Mouse (Mus musculus) heart, postnatal 10 days (tissue): ENCODE measurements around the gene Fntb. TPM values are rescaled to one million over a fixed set of nuclear protein-coding genes. Genes with fewer than 3 reads are reported as not detected.
"Not testable (repeated sequence)": the region's sequence is repeated elsewhere in the genome, so short reads cannot be mapped to it uniquely, and the experiment has no call there.

ENCODE experiments used
- DNase-seq, 2 experiments: peaks; one replicate each; pipeline ENCODE4 v3.0.0; 2021
- intact Hi-C: fragments of 180-260 bp; cut with DNase I; formaldehyde crosslinking; loops from one replicate; pipeline ENCODE4 v1.15.1; 2025
- total RNA-seq, 2 experiments: library from RNA; stranded (reverse); gene quantifications; 2 replicates each; pipeline ENCODE4 v1.2.3; 2021

Gene Fntb
- total RNA-seq, 2 experiments from 2014 or later = 14.7 to 15.4 TPM

DNA sequence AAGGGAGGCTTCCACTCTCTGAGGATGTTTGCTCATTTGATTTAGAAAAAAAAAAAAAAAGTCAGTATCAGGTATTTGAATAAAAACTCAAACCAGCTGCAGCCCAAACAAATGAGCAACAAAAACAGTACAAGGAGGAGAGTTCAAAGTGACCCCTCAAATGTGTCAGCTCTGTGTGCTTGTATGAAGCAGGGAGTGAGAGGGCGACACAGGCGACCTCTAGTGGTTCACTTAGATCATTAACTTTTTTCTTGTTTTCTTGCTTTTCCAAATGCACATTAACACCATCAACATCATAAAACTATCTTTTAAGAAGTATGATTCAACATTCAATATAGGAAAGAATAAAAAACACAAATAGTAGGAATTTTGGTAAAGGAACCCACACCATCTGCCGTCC, 67.3 kb downstream of the Fntb start:
- DNase-seq = peak in 1 of 2 experiments; percentile 39
- intact Hi-C loops = no loop called here

- intact Hi-C loops = loop anchor here (1.0 to 5.0 kb wide), 5 partner anchors 42 to 735 kb away; no protein-coding TSS in a partner anchor
- peak; percentile 98 to 99 for DNase-seq
Measured at GRCm38 (mm10) chr12:76837101-76837843, 71.9 kb downstream of the Fntb start.

- no peak for DNase-seq
- intact Hi-C loops = loop anchor here (1.0 to 5.0 kb wide), 6 partner anchors 41 to 734 kb away; partner anchors contain the start of gene Max
Measured at GRCm38 (mm10) chr12:76837844-76838650, 72.7 kb downstream of the Fntb start.

- no peak for DNase-seq
- intact Hi-C loops = loop anchor here (2.0 to 5.0 kb wide), 5 partner anchors 93 to 733 kb away; partner anchors contain the start of gene Max
Measured at GRCm38 (mm10) chr12:76839298-76839697, 73.9 kb downstream of the Fntb start.

DNA sequence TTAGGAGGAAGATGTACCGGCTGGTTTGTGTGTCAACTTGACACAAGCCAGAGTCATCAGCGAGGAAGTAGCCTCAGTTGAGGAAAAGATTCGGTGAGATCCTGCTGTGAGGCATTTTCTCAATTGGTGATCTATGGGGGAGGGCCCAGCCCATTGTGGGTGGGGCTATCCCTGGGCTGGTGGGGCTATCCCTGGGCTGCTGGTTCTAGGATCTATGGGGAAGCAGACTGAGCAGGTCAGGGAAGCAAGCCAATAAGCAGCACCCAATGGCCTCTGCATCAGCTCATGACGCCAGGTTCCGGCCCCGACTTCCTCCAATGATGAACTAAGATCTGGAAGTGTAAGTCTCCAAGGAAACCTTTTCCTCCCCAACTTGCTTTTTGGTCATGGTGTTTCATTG, 74.7 kb downstream of the Fntb start:
- DNase-seq = no peak
- intact Hi-C loops = no loop called here

- intact Hi-C loops = no loop called here
- DNase-seq = no peak
Measured at GRCm38 (mm10) chr12:76844346-76845061, 79.1 kb downstream of the Fntb start.

DNA sequence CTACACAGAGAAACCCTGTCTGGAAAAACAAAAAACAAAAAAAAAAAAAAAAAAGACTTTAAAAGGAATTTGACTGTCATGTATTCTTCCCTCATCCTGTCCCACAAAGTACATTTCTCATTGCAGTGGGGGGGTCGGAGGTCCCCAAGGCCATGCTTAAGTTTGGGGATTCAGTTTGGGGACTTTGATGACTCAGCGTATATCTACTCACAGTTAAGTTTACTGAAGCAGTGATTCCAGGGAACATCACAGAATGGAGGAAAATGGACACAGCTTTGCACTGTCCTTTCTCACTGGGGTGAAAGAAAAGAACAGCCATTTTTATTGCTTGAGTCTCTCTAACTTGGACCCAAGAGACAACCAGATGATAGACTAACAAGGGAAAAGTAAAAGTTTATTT, 87.0 kb downstream of the Fntb start:
- no peak for DNase-seq
- intact Hi-C loops = no loop called here

- intact Hi-C loops = no loop called here
- DNase-seq = no peak
Measured at GRCm38 (mm10) chr12:76853378-76854142, 88.2 kb downstream of the Fntb start.

DNA sequence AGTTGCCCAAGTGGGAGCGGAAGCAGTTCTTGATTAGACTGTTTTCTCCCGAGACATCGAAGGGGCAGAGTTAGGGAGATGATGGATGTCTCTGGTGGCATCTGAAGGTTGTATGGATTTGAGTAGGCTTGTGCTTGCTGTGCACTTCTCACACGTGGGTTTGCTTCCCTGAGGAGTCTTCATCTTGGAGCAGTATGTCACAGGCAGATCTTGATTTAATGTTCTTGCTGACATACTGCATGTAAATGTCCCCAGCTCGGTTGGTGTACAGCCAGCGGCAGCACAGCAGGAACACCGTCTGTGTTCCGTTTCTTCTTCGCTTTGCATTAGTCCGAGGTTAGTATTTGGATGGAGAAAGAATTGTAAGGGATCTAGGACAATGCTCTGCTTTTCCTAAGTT, 91.7 kb downstream of the Fntb start:
- no peak for DNase-seq
- intact Hi-C loops = no loop called here

DNA sequence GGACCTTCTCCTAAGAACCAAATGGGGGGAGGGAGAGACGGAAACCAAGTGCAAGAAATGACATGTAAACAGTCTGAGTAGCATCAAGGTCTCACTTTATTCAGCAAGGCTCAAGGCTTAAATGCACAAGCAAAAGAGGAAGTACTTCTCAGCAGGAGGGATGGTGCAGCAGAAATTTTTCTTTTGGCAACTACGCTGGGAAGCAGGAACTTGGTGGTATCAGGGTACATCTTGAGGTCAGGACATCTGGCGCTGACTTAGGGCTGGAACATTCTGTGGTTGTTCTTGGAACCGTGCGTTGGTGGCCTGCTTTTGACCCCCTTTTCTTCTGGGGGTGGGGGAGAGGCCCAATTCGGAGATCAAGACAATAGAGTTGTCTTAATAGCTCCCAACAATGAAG, 93.4 kb downstream of the Fntb start:
- DNase-seq, intact Hi-C loops: not testable (repeated sequence)

- intact Hi-C loops = no loop called here
- no peak for DNase-seq
Measured at GRCm38 (mm10) chr12:76863651-76864050, 98.3 kb downstream of the Fntb start.

DNA sequence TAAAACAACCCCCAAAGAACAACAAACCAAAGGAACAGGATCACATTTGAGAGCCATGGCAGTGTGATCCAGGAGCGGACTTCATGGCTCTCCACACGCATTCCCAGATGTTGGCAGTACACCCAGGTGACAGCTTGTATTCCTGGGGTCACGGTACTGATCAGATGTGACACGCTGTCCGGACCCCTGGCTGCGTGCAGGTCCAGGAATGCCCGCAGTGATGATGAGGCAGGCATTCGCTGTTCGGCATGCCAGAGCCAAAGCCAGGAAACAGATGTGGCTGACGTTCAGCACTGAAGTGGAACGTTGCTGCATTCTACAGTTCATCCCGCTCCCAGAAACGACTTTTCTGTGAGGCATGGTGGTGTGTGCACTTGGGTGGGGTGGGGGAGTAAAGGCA, 99.9 kb downstream of the Fntb start:
- DNase-seq = no peak
- intact Hi-C loops = no loop called here

- DNase-seq = no peak
- intact Hi-C loops = no loop called here
Measured at GRCm38 (mm10) chr12:76867586-76868280, 102.3 kb downstream of the Fntb start.

DNA sequence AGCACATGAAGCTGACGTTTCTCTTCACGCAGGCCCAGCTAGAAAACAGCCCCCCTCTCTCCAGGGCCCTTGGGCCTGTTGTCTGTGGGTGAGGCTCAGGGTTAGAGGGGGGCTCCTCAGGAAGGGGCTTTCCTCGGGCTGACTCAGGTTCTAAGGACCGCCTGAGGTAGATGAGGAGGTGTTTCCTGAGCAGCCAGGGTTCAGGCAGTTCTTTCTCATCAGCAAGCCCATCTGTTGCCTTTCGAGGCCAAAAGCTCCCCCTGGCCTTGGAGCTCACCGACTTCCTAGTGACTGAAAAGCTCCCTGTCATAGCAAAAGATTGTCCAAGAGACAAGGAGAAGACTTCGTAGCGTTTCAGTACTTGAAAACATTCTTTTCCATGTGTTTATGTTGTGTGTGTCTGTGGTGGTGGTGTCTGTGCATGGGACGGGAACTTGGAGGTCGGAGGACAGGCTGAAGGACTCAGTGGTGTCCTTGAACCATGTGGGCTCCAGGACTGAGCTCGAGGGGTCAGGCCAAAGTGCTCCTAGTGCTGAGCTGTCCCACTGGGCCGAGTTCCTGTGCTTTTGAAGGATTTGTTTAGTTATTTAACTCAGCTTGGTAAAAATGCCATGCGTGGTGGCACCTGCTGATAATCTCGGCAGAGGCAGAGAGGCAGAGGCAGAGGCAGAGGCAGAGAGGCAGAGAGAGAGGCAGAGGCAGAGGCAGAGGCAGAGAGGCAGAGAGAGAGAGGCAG, 103.2 kb downstream of the Fntb start:
- no peak for DNase-seq
- intact Hi-C loops = no loop called here

DNA sequence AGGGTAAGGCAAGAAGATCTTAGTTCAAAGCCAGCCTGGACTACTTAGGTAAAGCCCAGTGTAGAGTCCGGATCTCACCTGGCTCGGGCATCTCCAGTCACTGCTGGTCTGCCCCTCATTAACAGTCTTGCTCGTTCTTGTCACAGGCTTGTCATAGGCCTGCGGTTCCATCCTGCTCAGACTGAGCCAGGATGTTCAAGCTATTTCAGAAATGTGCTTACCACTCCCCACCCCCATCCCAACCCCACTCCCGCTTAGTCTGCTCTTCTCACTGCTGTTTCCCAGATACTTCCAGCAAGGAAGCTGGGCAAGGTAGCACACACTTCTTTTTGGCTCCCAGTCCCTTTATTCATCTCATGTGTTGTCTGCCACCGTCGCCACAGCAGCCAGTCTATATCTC, 104.2 kb downstream of the Fntb start:
- intact Hi-C loops = no loop called here
- no peak for DNase-seq

DNA sequence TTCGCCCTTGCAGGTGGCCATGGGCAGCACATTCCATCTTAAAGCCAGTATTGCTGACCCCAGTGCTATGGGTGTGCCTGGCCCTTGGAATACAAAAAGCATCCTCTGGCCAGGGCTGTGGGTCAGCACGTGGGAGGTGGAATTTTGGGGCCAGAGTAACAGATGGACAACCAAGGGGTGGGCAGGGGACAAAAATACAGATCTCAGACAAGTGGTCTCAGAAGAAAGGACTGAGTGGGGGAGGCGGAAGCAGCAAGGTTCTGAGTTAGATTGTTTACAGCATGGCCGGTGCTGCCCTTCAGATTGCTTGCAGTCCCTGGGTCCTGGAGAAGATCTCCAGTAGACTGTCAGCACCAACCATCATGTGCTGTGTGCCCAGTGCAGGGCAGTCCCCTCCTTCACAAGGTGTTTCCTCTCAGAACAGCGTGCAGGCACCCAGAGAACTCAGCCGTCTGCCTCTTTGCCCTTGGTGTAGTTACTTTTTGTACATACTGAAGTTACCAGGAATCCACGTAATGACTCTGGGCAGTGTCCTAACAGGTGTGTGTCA, 107.5 kb downstream of the Fntb start:
- intact Hi-C loops = no loop called here
- DNase-seq = no peak

DNA sequence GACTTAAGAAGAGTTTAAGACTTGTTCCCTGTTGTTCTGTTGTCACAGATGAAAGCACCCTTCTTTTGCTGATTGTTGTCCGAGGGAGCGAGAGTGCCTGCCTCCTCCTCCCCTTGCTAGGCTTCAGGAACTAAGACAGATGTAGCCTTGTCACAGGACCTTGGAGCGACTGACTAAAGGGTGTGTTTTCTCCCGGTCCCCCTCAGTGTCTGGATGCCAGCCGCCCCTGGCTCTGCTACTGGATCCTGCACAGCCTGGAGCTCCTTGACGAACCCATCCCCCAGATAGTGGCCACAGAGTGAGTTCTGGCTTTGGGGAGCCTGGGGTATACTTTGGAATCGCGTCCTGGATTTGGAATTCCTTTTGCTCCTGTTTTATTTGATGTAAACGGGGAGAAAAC, 109.4 kb downstream of the Fntb start:
- intact Hi-C loops = loop anchor here (5.0 kb wide), 1 partner anchor 82 kb away; no protein-coding TSS in a partner anchor
- no peak for DNase-seq

GRCm38 (mm10) chr12:76879242-76879641, 113.9 kb downstream of the Fntb start:
- intact Hi-C loops = loop anchor here (1.0 to 5.0 kb wide), 2 partner anchors 42 to 78 kb away; no protein-coding TSS in a partner anchor
- peak; percentile 79 to 83 for DNase-seq

GRCm38 (mm10) chr12:76880131-76880530, 114.7 kb downstream of the Fntb start:
- no peak for DNase-seq
- intact Hi-C loops = no loop called here
